9 mouse cellular contexts compared by ENCODE assay signal in genomic region chr4:99660981-99661380, GRCm38 (mm10). TPM values are rescaled to one million over a fixed set of nuclear protein-coding genes. Genes with fewer than 3 reads are reported as not detected.
A peak's percentile ranks its signal among the peaks of the same experiment; 100 is the strongest.
DNase-seq lines count a peak whose midpoint lies in the region; ATAC-seq and TF ChIP-seq lines count a peak whose summit lies in the region.
"Had no signal": no experiment of that assay in that cellular context is flagged by ENCODE, and none has a peak within 500 bp of the region (broad histone marks: within the 10 kb centered on the region; RNA-seq: fewer than 3 reads in every experiment).

No protein-coding gene starts in this region.

- peak; percentile 79 for TF ChIP-seq CTCF in gastrocnemius, adult 2 months (IDR thresholded peaks at IDR 0.05)
- peak; percentile 63 for TF ChIP-seq CTCF in kidney, adult 2 months (conservative IDR thresholded peaks at IDR 0.05; ENCODE audit: insufficient read depth, insufficient read length, low read depth, low read length)
- peak; percentile 75 for TF ChIP-seq CTCF in stomach, postnatal 0 days (IDR thresholded peaks at IDR 0.05; ENCODE audit: low read depth)

- no peak for ATAC-seq in lung, embryonic 16.5 days (ENCODE audit: low read depth)
- no peak for ATAC-seq in stomach, postnatal 0 days (ENCODE audit: low FRiP score, low TSS enrichment)

- H3K9ac ChIP-seq in lung, embryonic 16.5 days (ENCODE audit: low read length) = no peak overlapping the region
- no peak overlapping the region for H3K9ac ChIP-seq in stomach, postnatal 0 days (ENCODE audit: low read length)

- peak overlapping the region; percentile 51 for H3K4me3 ChIP-seq in gastrocnemius, adult 2 months
- no peak overlapping the region for H3K4me3 ChIP-seq in kidney, adult 2 months (ENCODE audit: insufficient read depth, low read depth, low read length)
- H3K4me3 ChIP-seq in lung, embryonic 16.5 days (ENCODE audit: low read length) = no peak overlapping the region
- no peak overlapping the region for H3K4me3 ChIP-seq in stomach, postnatal 0 days (ENCODE audit: low read depth, low read length)

- TF ChIP-seq POLR2A in kidney, adult 2 months (IDR thresholded peaks at IDR 0.05; ENCODE audit: low read depth, low read length) = no peak

- H3K27ac ChIP-seq in gastrocnemius, adult 2 months = no peak overlapping the region
- no peak overlapping the region for H3K27ac ChIP-seq in kidney, adult 2 months (ENCODE audit: insufficient read depth, low read depth, low read length)
- H3K27ac ChIP-seq in lung, embryonic 16.5 days (ENCODE audit: low read length) = no peak overlapping the region
- no peak overlapping the region for H3K27ac ChIP-seq in stomach, postnatal 0 days (replicated peaks)

- no peaks in the 10 kb centered on the region for H3K4me1 ChIP-seq in kidney, adult 2 months (ENCODE audit: control insufficient read depth, insufficient read depth, low read length)
- H3K4me1 ChIP-seq in lung, embryonic 16.5 days (replicated peaks; ENCODE audit: control insufficient read depth, insufficient read depth, low read length) = peaks cover 11% of the 10 kb centered on the region
- peaks cover under 1% of the 10 kb centered on the region; the same call in 1 of the 2 replicates for H3K4me1 ChIP-seq in stomach, postnatal 0 days (replicated peaks; ENCODE audit: control insufficient read depth, insufficient read depth)

- DNase-seq in adrenal gland, adult 2 months = peak; percentile 42
- DNase-seq in adrenal gland, postnatal 4 days (ENCODE audit: low spot score in 2 of 2) = no peak
- DNase-seq in 3T3-L1 (ENCODE audit: low read depth, low spot score) = peak; percentile 46
- peak; percentile 35 for DNase-seq in c-Kit-positive CD71-positive TER-119-positive erythroid progenitor cells, embryonic 14.5 days (ENCODE audit: low spot score)
- peak; percentile 75 for DNase-seq in gastrocnemius, adult 2 months
- peak; percentile 57 for DNase-seq in kidney, adult 2 months
- DNase-seq in stomach, postnatal 0 days (ENCODE audit: low spot score) = peak; percentile 70

- no peaks in the 10 kb centered on the region for H3K36me3 ChIP-seq in kidney, adult 2 months (ENCODE audit: control insufficient read depth, insufficient read depth, low read length)
- no peaks in the 10 kb centered on the region for H3K36me3 ChIP-seq in lung, embryonic 16.5 days (ENCODE audit: control insufficient read depth, insufficient read depth, low read length)
- H3K36me3 ChIP-seq in stomach, postnatal 0 days (ENCODE audit: control insufficient read depth, insufficient read depth, low read length) = no peaks in the 10 kb centered on the region

- H3K4me2 ChIP-seq in lung, embryonic 16.5 days (ENCODE audit: low read depth, low read length) = peak overlapping the region; percentile 43; the same call in 1 of the 2 replicates
- H3K4me2 ChIP-seq in stomach, postnatal 0 days (replicated peaks; ENCODE audit: low read depth) = no peak overlapping the region

- WGBS in kidney, adult 2 months = under 1% methylated on average over 11 of the region's 11 CpGs
- WGBS in lung, embryonic 16.5 days = under 1% methylated on average over 11 of the region's 11 CpGs
- WGBS in stomach, postnatal 0 days = 1% methylated on average over 11 of the region's 11 CpGs

- TF ChIP-seq EP300 in stomach, postnatal 0 days (optimal IDR thresholded peaks at IDR 0.05) = no peak

- intact Hi-C loops in gastrocnemius, adult 2 months (cut with DNase I) = loop anchor here (5.0 kb wide), 2 partner anchors 56 to 106 kb away; partner anchors contain the start of gene Alg6

- H3K9me3 ChIP-seq in lung, embryonic 16.5 days (ENCODE audit: control insufficient read depth, low read length) = no peaks in the 10 kb centered on the region
- no peaks in the 10 kb centered on the region for H3K9me3 ChIP-seq in stomach, postnatal 0 days (ENCODE audit: control insufficient read depth, low read length)

- H3K27me3 ChIP-seq in kidney, adult 2 months (replicated peaks; ENCODE audit: control insufficient read depth, insufficient read depth, low read length) = peaks cover 21% of the 10 kb centered on the region
- peaks cover 77% of the 10 kb centered on the region for H3K27me3 ChIP-seq in lung, embryonic 16.5 days (ENCODE audit: control insufficient read depth, insufficient read depth, low read depth, low read length)
- H3K27me3 ChIP-seq in stomach, postnatal 0 days (ENCODE audit: control insufficient read depth, insufficient read depth, low read length) = peaks cover 32% of the 10 kb centered on the region

RNA-seq across cellular contexts. Expression of gene Foxd3, which starts 4.9 kb away (rescaled TPM):
- under 1 TPM; 0.40 to 0.55 TPM for total RNA-seq in adrenal gland, adult 2 months (2021)
- polyA plus RNA-seq in adrenal gland, adult 2 months (2012; rRNA removed) = 1.7 and 3.0 TPM in 2 replicates
- 1 to 10 TPM; 4.2 to 4.5 TPM for total RNA-seq in adrenal gland, postnatal 4 days (2021)
- total RNA-seq in gastrocnemius, adult 2 months (2021) = 1 to 10 TPM in 1 of 2 experiments, under 1 TPM in 1; 0.84 to 1.7 TPM
- polyA plus RNA-seq in kidney, adult 2 months (2012; rRNA removed) = 0.06 and 0.11 TPM in 2 replicates
- 0.13 TPM in 1 of 2 replicates, not detected in the other for polyA plus RNA-seq in lung, embryonic 16.5 days (2015; fragmentation: Nextera tagmentation; extraction: Ambion mirVana)
- polyA plus RNA-seq in stomach, postnatal 0 days (2015; fragmentation: Nextera tagmentation; extraction: Ambion mirVana) = 0.62 and 0.65 TPM in 2 replicates
- total RNA-seq: left cerebral cortex, adult 18-20 months had no signal

RNA-seq across cellular contexts. Expression of gene Alg6, which starts 54.5 kb away (rescaled TPM):
- total RNA-seq in adrenal gland, adult 2 months (2021) = 1 to 10 TPM; 4.5 to 8.5 TPM
- 0.49 and 0.88 TPM in 2 replicates for polyA plus RNA-seq in adrenal gland, adult 2 months (2012; rRNA removed)
- 10 to 100 TPM; 17.0 to 18.8 TPM for total RNA-seq in adrenal gland, postnatal 4 days (2021)
- total RNA-seq in gastrocnemius, adult 2 months (2021) = 1 to 10 TPM; 5.4 to 6.8 TPM
- 4.2 and 5.0 TPM in 2 replicates for polyA plus RNA-seq in kidney, adult 2 months (2012; rRNA removed)
- polyA plus RNA-seq in lung, embryonic 16.5 days (2015; fragmentation: Nextera tagmentation; extraction: Ambion mirVana) = 20.1 and 21.2 TPM in 2 replicates
- 7.6 and 7.8 TPM in 2 replicates for polyA plus RNA-seq in stomach, postnatal 0 days (2015; fragmentation: Nextera tagmentation; extraction: Ambion mirVana)

Comparison
In these comparisons a context has a peak if more than half of its experiments do, and no peak if none do; other contexts are left out.
1. DNase-seq: peak in adrenal gland, adult 2 months (single experiment), 3T3-L1 (single experiment), c-Kit-positive CD71-positive TER-119-positive erythroid progenitor cells, embryonic 14.5 days (single experiment), gastrocnemius, adult 2 months (single experiment), kidney, adult 2 months (single experiment) and stomach, postnatal 0 days (single experiment); none in adrenal gland, postnatal 4 days (0 of 2).
2. Peak in every context shown above with its lines, with median percentiles within 50 percentile points of each other: CTCF ChIP-seq.